Mouse (Mus musculus) limb, embryonic 12.5 days (tissue): ENCODE results near the gene Srebf2. TPM values are rescaled to one million over a fixed set of nuclear protein-coding genes. Genes with fewer than 3 reads are reported as not detected.

Source experiments
- ATAC-seq: fragments of 200-750 bp; cut with Nextera tagmentation; 2 replicates; pipeline ENCODE4 v1.8.0; 2017; ENCODE audit warnings: low read depth, moderate TSS enrichment; ENCODE audit not compliant: insufficient number of reproducible peaks, insufficient read depth, low FRiP score, low TSS enrichment
- H3K27ac ChIP-seq: fragments of 300-500 bp; sonication (generic); 2 replicates; pipeline ENCODE4 v1.5.1; 2016; ENCODE audit warnings: mild to moderate bottlenecking, moderate library complexity
- H3K27me3 ChIP-seq: fragments of 300-500 bp; sonication (generic); 2 replicates; pipeline ENCODE4 v1.6.1; 2016; ENCODE audit warnings: mild to moderate bottlenecking, moderate library complexity
- H3K36me3 ChIP-seq: fragments of 300-500 bp; sonication (generic); 2 replicates; pipeline ENCODE4 v1.6.1; 2016; ENCODE audit warnings: mild to moderate bottlenecking, moderate library complexity
- H3K4me1 ChIP-seq: fragments of 300-500 bp; sonication (generic); replicated peaks from 2 replicates; pipeline ENCODE4 v1.6.1; 2016
- H3K4me2 ChIP-seq: fragments of 300-500 bp; sonication (generic); 2 replicates; pipeline ENCODE4 v1.6.1; 2016; ENCODE audit warnings: mild to moderate bottlenecking, moderate library complexity
- H3K4me3 ChIP-seq: fragments of 300-500 bp; sonication (generic); replicated peaks from 2 replicates; pipeline ENCODE4 v1.5.1; 2016; ENCODE audit warnings: mild to moderate bottlenecking
- H3K9ac ChIP-seq: fragments of 300-500 bp; sonication (generic); replicated peaks from 2 replicates; pipeline ENCODE4 v1.6.1; 2016; ENCODE audit warnings: mild to moderate bottlenecking, moderate library complexity
- H3K9me3 ChIP-seq: fragments of 300-500 bp; sonication (generic); 2 replicates; pipeline ENCODE4 v1.6.1; 2016; ENCODE audit warnings: mild to moderate bottlenecking, moderate library complexity
- WGBS: fragments of 180-500 bp; shearing (Covaris S2); methylation state at CpG from one replicate; pipeline ENCODE4 v1.1.7; 2016; 5-methylcytosine and 5-hydroxymethylcytosine counted together
- microRNA counts: library from miRNA; unstranded; fragments of <30 nt; microRNA quantifications from one replicate; lab custom pipeline; 2017
- microRNA-seq: library from miRNA; unstranded; fragments of <30 nt; microRNA quantifications from one replicate; pipeline ENCODE4, GENCODE M21; 2017
- polyA plus RNA-seq: library from polyadenylated mRNA; unstranded; fragments of >200 nt; fragmentation: Nextera tagmentation; extraction: Ambion mirVana; gene quantifications from 2 replicates; pipeline ENCODE4 v1.2.1, GENCODE M21; 2016

Srebf2 gene
- polyA plus RNA-seq, 1 experiment from 2014 or later, result 186 TPM

DNA sequence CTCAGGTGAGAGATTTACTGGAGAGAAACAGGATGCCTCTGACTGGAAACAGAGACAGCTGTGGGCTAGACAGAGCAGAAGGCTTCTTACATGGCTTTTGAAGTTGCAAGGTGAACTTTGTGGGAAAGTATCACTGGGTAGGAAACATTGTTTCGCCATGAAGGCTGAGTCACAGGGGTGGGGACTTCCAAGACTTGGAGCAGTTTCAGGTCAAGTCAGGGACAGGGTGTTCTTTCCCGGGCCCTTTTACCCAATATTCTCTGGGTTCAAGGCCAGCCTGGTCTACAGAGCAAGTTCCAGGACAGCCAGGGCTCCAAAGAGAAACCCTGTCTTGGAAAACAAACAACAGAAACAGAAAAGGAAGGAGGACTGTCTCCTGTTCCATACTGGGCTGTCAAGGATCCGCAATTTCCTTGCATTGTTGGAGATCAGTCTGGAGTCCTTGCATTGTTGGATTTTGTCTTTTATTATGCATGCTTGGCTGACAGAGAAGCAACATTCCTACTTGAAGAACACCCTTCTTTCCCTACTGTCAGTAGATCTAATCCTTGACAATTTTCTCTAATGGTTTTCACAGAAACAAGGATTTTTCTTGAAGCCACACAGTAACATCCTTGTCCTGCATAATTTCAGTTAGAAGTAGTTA lies 100.3 kb downstream of the Srebf2 start:
- H3K27ac ChIP-seq, result no peak overlapping the region
- peaks cover 12% of the 10 kb centered on the region for H3K4me1 ChIP-seq
- no peak for ATAC-seq
- H3K4me3 ChIP-seq, result no peak overlapping the region
- H3K4me2 ChIP-seq, result no peak overlapping the region
- H3K36me3 ChIP-seq, result no peaks in the 10 kb centered on the region
- 86% methylated on average over 3 of the region's 3 CpGs for WGBS
- H3K9ac ChIP-seq, result no peak overlapping the region
- H3K27me3 ChIP-seq, result no peaks in the 10 kb centered on the region
- no peaks in the 10 kb centered on the region for H3K9me3 ChIP-seq

GRCm38 (mm10) chr15:82251579-82251978 lies 104.6 kb downstream of the Srebf2 start:
- 92% methylated on average over 3 of the region's 3 CpGs for WGBS
- no peak overlapping the region for H3K4me3 ChIP-seq
- no peak overlapping the region for H3K4me2 ChIP-seq
- no peaks in the 10 kb centered on the region for H3K36me3 ChIP-seq
- no peak overlapping the region for H3K9ac ChIP-seq
- ATAC-seq, result no peak
- H3K27me3 ChIP-seq, result no peaks in the 10 kb centered on the region; the same call in 1 of the 2 replicates
- peaks cover 7% of the 10 kb centered on the region; the same call in 1 of the 2 replicates for H3K4me1 ChIP-seq
- H3K27ac ChIP-seq, result no peak overlapping the region
- H3K9me3 ChIP-seq, result no peaks in the 10 kb centered on the region

DNA sequence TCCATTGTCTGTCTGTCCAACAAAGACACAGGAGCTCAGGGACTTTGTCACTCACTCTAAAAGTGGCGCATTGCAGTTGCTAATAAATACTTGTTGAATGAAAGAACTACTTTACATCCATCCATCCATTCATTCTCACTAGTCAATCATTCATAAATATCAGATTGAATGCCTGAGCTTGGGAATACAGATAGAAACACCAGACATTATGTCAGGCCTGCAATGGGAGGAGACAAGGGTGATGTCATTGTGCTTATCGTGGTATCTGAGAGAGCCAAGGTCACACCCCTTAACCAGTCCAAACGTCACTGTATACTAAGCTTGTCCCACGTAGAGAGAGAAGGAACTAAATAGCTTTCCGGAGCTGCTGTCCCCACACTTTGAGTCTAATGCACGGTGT lies 105.1 kb downstream of the Srebf2 start, which contains the start of gene 1500009C09Rik:
Gene 1500009C09Rik, plus strand, starts transcription at position 301 of the 400 bp plus-strand sequence.
- WGBS, result 89% methylated on average over 6 of the region's 6 CpGs
- peaks cover 7% of the 10 kb centered on the region; the same call in 1 of the 2 replicates for H3K4me1 ChIP-seq

More for the DNA sequence above, 105.1 kb downstream of the Srebf2 start, which contains the start of gene 1500009C09Rik:
- Histone ChIP-seq H3K9me3 (no peaks in the 10 kb centered on the region), H3K27me3 (peaks cover 2% of the 10 kb centered on the region; the same call in 1 of the 2 replicates), H3K36me3 (no peaks in the 10 kb centered on the region), H3K27ac (no peak within 1 kb of the TSS), H3K4me3 (no peak within 1 kb of the TSS), H3K4me2 (no peak within 1 kb of the TSS), H3K9ac (no peak within 1 kb of the TSS)
- ATAC-seq, result no peak

MicroRNA genes within 50 kb of the gene (microRNA counts, 519-probe panel; counts per million panel counts)
- 3,332 counts per million, percentile 17 among the panel's probes with 10 or more counts for microRNA mmu-miR-33 (lab: Ali Mortazavi, UCI)

Small RNA genes lying within 50 kb of the gene (microRNA-seq; reads per million reads assigned to microRNA genes)
- 72.1 reads per million, percentile 47 among the genes with 10 or more reads in this experiment for gene Mir33

Other genes starting within 250 kb of the Srebf2 start
- gene Polr3h, start 220.9 kb upstream of the Srebf2 start, polyA plus RNA-seq, result 60.1 and 62.4 TPM in 2 replicates
- 7.9 and 9.6 TPM in 2 replicates for gene Csdc2, start 210.4 kb upstream of the Srebf2 start, polyA plus RNA-seq
- gene Pmm1, start 186.3 kb upstream of the Srebf2 start, polyA plus RNA-seq, result 16.7 and 17.1 TPM in 2 replicates
- gene 1700029P11Rik, start 166.6 kb upstream of the Srebf2 start, polyA plus RNA-seq, result not detected in 2 replicates
- 91.2 and 91.6 TPM in 2 replicates for gene Xrcc6, start 159.3 kb upstream of the Srebf2 start, polyA plus RNA-seq
- 30.4 TPM in 2 replicates for gene Desi1, start 113.3 kb upstream of the Srebf2 start, polyA plus RNA-seq
- gene Snu13, start 99.6 kb upstream of the Srebf2 start, polyA plus RNA-seq, result 263 and 272 TPM in 2 replicates
- gene 4930407I10Rik, start 88.0 kb upstream of the Srebf2 start, polyA plus RNA-seq, result not detected in 2 replicates
- gene Mei1, start 77.2 kb upstream of the Srebf2 start, polyA plus RNA-seq, result 0.10 TPM in 1 of 2 replicates, not detected in the other
- 23.4 and 26.6 TPM in 2 replicates for gene Ccdc134, start 19.3 kb upstream of the Srebf2 start, polyA plus RNA-seq
- gene Shisa8, start 65.6 kb downstream of the Srebf2 start, polyA plus RNA-seq, result 0.10 and 0.23 TPM in 2 replicates
- 0.10 TPM in 1 of 2 replicates, not detected in the other for gene Tnfrsf13c, start 77.2 kb downstream of the Srebf2 start, polyA plus RNA-seq
- gene Cenpm, start 97.6 kb downstream of the Srebf2 start, polyA plus RNA-seq, result 75.5 and 75.7 TPM in 2 replicates
- gene 1500009C09Rik, start 105.2 kb downstream of the Srebf2 start, polyA plus RNA-seq, result not detected in 2 replicates
- gene Sept3, start 127.7 kb downstream of the Srebf2 start, polyA plus RNA-seq, result 45.5 and 46.3 TPM in 2 replicates
- not detected in 2 replicates for gene Wbp2nl, start 151.8 kb downstream of the Srebf2 start, polyA plus RNA-seq
- 33.6 and 34.1 TPM in 2 replicates for gene Naga, start 191.7 kb downstream of the Srebf2 start, polyA plus RNA-seq
- gene Pheta2, start 191.8 kb downstream of the Srebf2 start, polyA plus RNA-seq, result 11.0 and 11.3 TPM in 2 replicates
- 204 and 226 TPM in 2 replicates for gene Smdt1, start 191.8 kb downstream of the Srebf2 start, polyA plus RNA-seq
- 302 and 311 TPM in 2 replicates for gene Ndufa6, start 207.1 kb downstream of the Srebf2 start, polyA plus RNA-seq
- 3.3 and 5.2 TPM in 2 replicates for gene Cyp2d22, start 233.1 kb downstream of the Srebf2 start, polyA plus RNA-seq
- gene Cyp2d11, start 246.8 kb downstream of the Srebf2 start, polyA plus RNA-seq, result not detected in 2 replicates